Mouse (Mus musculus): ENCODE measurements around the gene Fam78a.

The Fam78a gene

GRCm38 (mm10) chr2:32095351-32096121 lies 10.9 kb upstream of the Fam78a start, which contains the start of gene Plpp7:
Plpp7 (plus strand) TSS chr2:32095528.
- peak; percentile 52 to 79 for DNase-seq

- no peak for DNase-seq
Measured at GRCm38 (mm10) chr2:32094001-32094707, 9.5 kb upstream of the Fam78a start.

GRCm38 (mm10) chr2:32091956-32092355 lies 7.3 kb upstream of the Fam78a start:
- DNase-seq: peak in 1 of 2 experiments; percentile 72

GRCm38 (mm10) chr2:32090145-32090544 lies 5.5 kb upstream of the Fam78a start:
- DNase-seq: no peak

GRCm38 (mm10) chr2:32089606-32090005 lies 4.9 kb upstream of the Fam78a start:
- no peak for DNase-seq

GRCm38 (mm10) chr2:32088372-32088981 lies 3.8 kb upstream of the Fam78a start:
- DNase-seq: no peak

- no peak for DNase-seq
Measured at GRCm38 (mm10) chr2:32087606-32088005, 2.9 kb upstream of the Fam78a start.

- no peak for DNase-seq
Measured at GRCm38 (mm10) chr2:32085231-32085630, 574 bp upstream of the Fam78a start.

- no peak for DNase-seq
Measured at GRCm38 (mm10) chr2:32084872-32085199, 179 bp upstream of the Fam78a start.

GRCm38 (mm10) chr2:32083159-32084011 lies 1.3 kb downstream of the Fam78a start:
- DNase-seq: peak; percentile 42 to 63

GRCm38 (mm10) chr2:32082229-32082628 lies 2.4 kb downstream of the Fam78a start:
- no peak for DNase-seq

GRCm38 (mm10) chr2:32081296-32081929 lies 3.2 kb downstream of the Fam78a start:
- DNase-seq: no peak

GRCm38 (mm10) chr2:32080681-32081080 lies 4.0 kb downstream of the Fam78a start:
- no peak for DNase-seq

- no peak for DNase-seq
Measured at GRCm38 (mm10) chr2:32079191-32079725, 5.4 kb downstream of the Fam78a start.

GRCm38 (mm10) chr2:32078522-32078921 lies 6.1 kb downstream of the Fam78a start:
- DNase-seq: peak; percentile 35 to 72

GRCm38 (mm10) chr2:32077744-32078143 lies 6.9 kb downstream of the Fam78a start:
- DNase-seq: no peak

- peak; percentile 66 to 73 for DNase-seq
Measured at GRCm38 (mm10) chr2:32075368-32075767, 9.3 kb downstream of the Fam78a start.

- peak; percentile 86 to 92 for DNase-seq
Measured at GRCm38 (mm10) chr2:32074404-32074803, 10.3 kb downstream of the Fam78a start.

- no peak for DNase-seq
Measured at GRCm38 (mm10) chr2:32070747-32071146, 13.9 kb downstream of the Fam78a start.

GRCm38 (mm10) chr2:32068811-32069607 lies 15.6 kb downstream of the Fam78a start:
- DNase-seq: no peak

- no peak for DNase-seq
Measured at GRCm38 (mm10) chr2:32066005-32066404, 18.7 kb downstream of the Fam78a start.

Measured in kidney, postnatal 25 days (tissue).